Mouse (Mus musculus): ENCODE data around the gene Gm28043. TPM values are rescaled to one million over a fixed set of nuclear protein-coding genes. Genes with fewer than 3 reads are reported as not detected.
A peak's percentile ranks its signal among the peaks of the same experiment; 100 is the strongest.

Gene Gm28043
- polyA plus RNA-seq, 1 experiment from 2014 or later: 0.99 TPM

DNA sequence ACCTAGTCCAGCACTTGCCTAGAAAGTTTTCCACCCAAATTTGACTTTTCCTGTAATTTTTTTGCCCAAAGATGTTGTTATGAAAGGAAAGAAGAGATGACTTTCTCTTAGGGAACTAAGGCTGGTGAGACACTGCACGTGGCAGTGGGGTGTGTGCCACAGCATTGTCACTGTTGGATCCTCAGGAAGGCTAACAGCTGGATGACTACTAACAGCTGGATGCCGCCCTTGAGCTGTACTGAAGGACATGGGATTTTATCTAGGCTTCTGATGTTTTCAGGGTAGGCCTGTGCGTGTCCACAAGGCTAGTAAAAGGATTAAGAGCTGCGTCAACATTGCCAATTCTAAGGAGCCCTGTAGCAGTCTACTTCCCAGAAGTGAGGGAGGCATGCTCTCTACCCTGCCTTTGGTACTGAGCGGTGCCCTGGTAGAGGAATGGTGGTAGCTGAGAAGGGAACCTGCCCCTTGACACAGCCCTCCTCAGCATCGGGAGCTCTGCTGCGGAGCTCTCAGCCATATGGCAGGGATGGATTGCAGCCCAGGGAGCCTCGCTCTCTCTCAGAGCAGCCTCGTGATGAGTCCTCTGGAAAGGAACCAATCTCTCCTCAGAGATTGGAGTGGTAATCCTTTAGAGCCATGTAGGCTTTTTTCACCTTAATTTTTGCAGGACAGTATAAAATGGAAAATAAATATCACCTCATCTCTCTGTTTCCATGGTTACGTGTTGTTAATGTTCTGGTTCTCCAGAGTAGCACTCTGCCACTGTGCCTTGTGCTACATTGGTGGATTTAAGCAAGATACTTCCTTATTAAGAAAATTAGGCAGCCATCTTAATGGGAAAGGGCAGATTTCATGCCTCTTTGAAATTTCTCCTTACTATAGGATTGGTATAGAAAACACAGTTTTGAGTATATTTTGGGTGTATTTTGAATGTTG is 53.6 kb downstream of the Gm28043 start:
- Histone ChIP-seq H3K4me1 (ENCODE audit: insufficient read depth, low read depth, low read length) (no peaks in the 10 kb centered on the region), H3K4me3 (ENCODE audit: low read depth, low read length) (no peak overlapping the region), H3K9me3 (ENCODE audit: low read length) (no peaks in the 10 kb centered on the region), H3K4me2 (replicated peaks; ENCODE audit: low read depth, low read length) (no peak overlapping the region), H3K27me3 (replicated peaks; ENCODE audit: insufficient read depth, low read length) (no peaks in the 10 kb centered on the region), H3K36me3 (ENCODE audit: insufficient read depth, low read length) (peaks cover 11% of the 10 kb centered on the region; the same call in 1 of the 2 replicates), H3K9ac (replicated peaks; ENCODE audit: low read depth) (no peak overlapping the region), H3K27ac (ENCODE audit: low read length) (no peak overlapping the region)
- no peak for TF ChIP-seq EP300 (IDR thresholded peaks at IDR 0.05)
- 77% methylated on average over 10 of the region's 10 CpGs for WGBS
- ATAC-seq (no peak), DNase-seq (ENCODE audit: low spot score) (no peak)

DNA sequence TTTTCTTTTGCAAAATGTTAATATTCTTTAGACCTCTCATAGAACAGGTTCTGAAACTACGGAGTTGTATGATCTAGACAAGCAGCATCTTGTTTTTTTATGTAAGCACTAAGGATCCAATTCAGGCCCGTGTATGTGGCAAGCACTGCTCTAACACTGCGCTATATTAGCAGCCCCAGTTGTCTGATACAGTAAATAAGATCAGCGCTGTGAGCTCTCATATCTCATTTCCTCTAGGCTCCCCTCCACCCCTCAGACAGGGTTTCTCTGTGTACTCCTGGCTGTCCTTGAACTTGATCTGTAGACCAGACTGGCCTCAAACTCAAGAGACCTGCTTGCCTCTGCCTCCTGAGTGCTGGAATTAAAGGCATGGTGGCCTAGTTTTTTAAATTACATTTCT is 54.4 kb downstream of the Gm28043 start:
- no peak for ATAC-seq
- Histone ChIP-seq H3K9me3 (ENCODE audit: low read length) (no peaks in the 10 kb centered on the region), H3K4me2 (replicated peaks; ENCODE audit: low read depth, low read length) (no peak overlapping the region)

DNA sequence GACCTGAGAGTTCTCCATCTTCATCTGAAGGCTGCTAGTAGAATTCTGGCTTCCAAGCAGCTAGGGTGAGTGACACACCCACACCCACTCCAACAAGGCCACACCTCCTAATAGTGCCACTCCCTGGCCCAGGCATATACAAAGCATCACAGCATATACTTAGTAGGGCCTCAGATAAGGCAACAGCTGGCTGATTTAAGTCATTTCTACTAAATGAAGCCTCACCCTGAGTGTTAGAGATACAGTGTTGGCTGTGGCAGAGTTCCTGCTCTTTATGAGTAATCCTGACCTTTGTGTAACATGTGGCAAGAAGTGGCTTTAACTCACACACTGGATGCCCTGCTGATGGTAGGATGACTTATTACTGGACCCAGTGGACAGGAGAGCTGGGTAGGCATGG is 55.3 kb downstream of the Gm28043 start:
- no peak overlapping the region for H3K4me2 ChIP-seq (replicated peaks; ENCODE audit: low read depth, low read length)
- H3K36me3 ChIP-seq (ENCODE audit: insufficient read depth, low read length): peaks cover 25% of the 10 kb centered on the region; the same call in 1 of the 2 replicates
- H3K9me3 ChIP-seq (ENCODE audit: low read length): no peaks in the 10 kb centered on the region
- ATAC-seq (no peak; the same call in 1 of the 2 replicates), DNase-seq (ENCODE audit: low spot score) (no peak)
- H3K9ac ChIP-seq (replicated peaks; ENCODE audit: low read depth): no peak overlapping the region
- no peak overlapping the region for H3K4me3 ChIP-seq (ENCODE audit: low read depth, low read length)
- TF ChIP-seq CTCF (IDR thresholded peaks at IDR 0.05) (no peak), EP300 (IDR thresholded peaks at IDR 0.05) (no peak)
- H3K4me1 ChIP-seq (ENCODE audit: insufficient read depth, low read depth, low read length): no peaks in the 10 kb centered on the region
- H3K27ac ChIP-seq (ENCODE audit: low read length): no peak overlapping the region
- H3K27me3 ChIP-seq (replicated peaks; ENCODE audit: insufficient read depth, low read length): no peaks in the 10 kb centered on the region

More for the DNA sequence above, 54.4 kb downstream of the Gm28043 start:
- no peaks in the 10 kb centered on the region for H3K27me3 ChIP-seq (replicated peaks; ENCODE audit: insufficient read depth, low read length)
- H3K4me3 ChIP-seq (ENCODE audit: low read depth, low read length): no peak overlapping the region
- TF ChIP-seq EP300 (IDR thresholded peaks at IDR 0.05) (no peak), CTCF (IDR thresholded peaks at IDR 0.05) (no peak)
- peaks cover 19% of the 10 kb centered on the region; the same call in 1 of the 2 replicates for H3K36me3 ChIP-seq (ENCODE audit: insufficient read depth, low read length)
- H3K4me1 ChIP-seq (ENCODE audit: insufficient read depth, low read depth, low read length): no peaks in the 10 kb centered on the region
- 92% methylated on average over 4 of the region's 4 CpGs for WGBS
- no peak overlapping the region for H3K9ac ChIP-seq (replicated peaks; ENCODE audit: low read depth)
- H3K27ac ChIP-seq (ENCODE audit: low read length): no peak overlapping the region
- no peak for DNase-seq (ENCODE audit: low spot score)

DNA sequence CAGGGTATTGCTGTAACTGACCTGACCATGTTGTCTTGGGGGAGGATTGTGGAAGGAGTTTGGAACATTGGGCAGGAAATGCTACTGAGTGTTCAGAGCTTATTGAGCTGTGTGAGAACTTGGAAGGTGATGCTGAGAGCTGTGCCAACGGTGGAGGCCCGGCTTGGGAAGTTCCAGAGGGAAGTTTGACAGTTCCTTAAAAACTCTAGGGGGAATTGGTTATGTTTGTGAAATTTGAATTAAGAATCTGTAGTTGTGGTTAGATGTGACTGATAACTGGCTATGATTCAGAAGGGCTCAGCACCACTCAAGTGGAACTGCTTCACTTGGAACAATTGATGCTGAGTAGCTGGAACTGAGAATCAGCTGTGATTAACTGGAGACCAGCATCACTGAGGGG is 56.3 kb downstream of the Gm28043 start:
- TF ChIP-seq CTCF (IDR thresholded peaks at IDR 0.05): no peak
- TF ChIP-seq EP300 (IDR thresholded peaks at IDR 0.05): no peak
- ATAC-seq (no peak), DNase-seq (ENCODE audit: low spot score) (peak; percentile 40)
- 63% methylated on average over 2 of the region's 2 CpGs for WGBS
- H3K36me3 ChIP-seq (ENCODE audit: insufficient read depth, low read length): peaks cover 28% of the 10 kb centered on the region; the same call in 1 of the 2 replicates
- H3K9me3 ChIP-seq (ENCODE audit: low read length): no peaks in the 10 kb centered on the region
- H3K4me1 ChIP-seq (ENCODE audit: insufficient read depth, low read depth, low read length): no peaks in the 10 kb centered on the region
- no peaks in the 10 kb centered on the region for H3K27me3 ChIP-seq (replicated peaks; ENCODE audit: insufficient read depth, low read length)
- H3K27ac ChIP-seq (ENCODE audit: low read length): no peak overlapping the region
- no peak overlapping the region for H3K9ac ChIP-seq (replicated peaks; ENCODE audit: low read depth)
- no peak overlapping the region for H3K4me3 ChIP-seq (ENCODE audit: low read depth, low read length)
- no peak overlapping the region for H3K4me2 ChIP-seq (replicated peaks; ENCODE audit: low read depth, low read length)

DNA sequence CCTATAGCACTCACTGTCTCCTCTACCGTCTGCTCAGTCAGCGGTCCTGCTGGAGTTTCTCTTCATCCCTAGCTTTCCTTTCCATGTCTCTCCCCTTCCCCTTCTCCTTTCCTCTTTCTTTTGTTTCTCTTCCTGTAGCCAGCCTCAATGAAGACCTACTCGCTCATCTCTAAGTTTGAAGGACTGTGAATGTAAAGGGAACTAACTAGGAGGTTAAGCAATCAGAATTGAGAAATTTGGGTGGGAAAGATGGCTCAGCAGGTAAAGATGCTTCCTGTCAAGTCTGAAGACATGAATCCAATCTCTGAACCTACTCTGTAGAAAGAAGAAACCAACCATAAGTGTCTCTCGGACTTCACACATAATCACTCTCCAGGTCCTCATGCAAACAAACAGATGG is 58.6 kb downstream of the Gm28043 start:
- ATAC-seq (no peak), DNase-seq (ENCODE audit: low spot score) (no peak)
- WGBS: 88% methylated on average over 4 of the region's 4 CpGs
- H3K27me3 ChIP-seq (replicated peaks; ENCODE audit: insufficient read depth, low read length): no peaks in the 10 kb centered on the region
- no peaks in the 10 kb centered on the region for H3K9me3 ChIP-seq (ENCODE audit: low read length)
- H3K4me1 ChIP-seq (ENCODE audit: insufficient read depth, low read depth, low read length): no peaks in the 10 kb centered on the region
- no peak overlapping the region for H3K9ac ChIP-seq (replicated peaks; ENCODE audit: low read depth)
- no peak overlapping the region for H3K4me2 ChIP-seq (replicated peaks; ENCODE audit: low read depth, low read length)
- H3K4me3 ChIP-seq (ENCODE audit: low read depth, low read length): no peak overlapping the region
- TF ChIP-seq CTCF (IDR thresholded peaks at IDR 0.05): no peak
- TF ChIP-seq EP300 (IDR thresholded peaks at IDR 0.05): no peak
- no peak overlapping the region for H3K27ac ChIP-seq (ENCODE audit: low read length)
- peaks cover 46% of the 10 kb centered on the region for H3K36me3 ChIP-seq (ENCODE audit: insufficient read depth, low read length)

DNA sequence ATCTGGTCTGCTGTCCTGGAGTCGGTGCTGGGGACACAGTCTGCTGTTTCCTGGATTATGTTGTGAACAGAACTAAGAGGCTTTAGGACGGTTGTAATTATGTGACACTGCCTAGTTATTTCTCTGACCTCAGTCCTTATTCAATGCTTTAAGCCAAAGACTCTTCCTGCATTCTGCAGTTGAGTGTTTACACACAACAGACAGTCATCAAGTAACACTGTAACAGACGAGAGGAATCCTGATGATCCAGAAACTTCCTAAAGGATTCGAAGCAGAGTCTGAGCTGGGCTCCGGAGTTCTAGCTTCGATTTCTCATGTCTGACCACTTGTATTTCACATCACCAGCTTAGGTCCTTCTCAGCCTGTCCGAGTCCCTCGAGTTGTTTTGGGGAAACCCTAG is 63.9 kb downstream of the Gm28043 start:
- Histone ChIP-seq H3K9me3 (ENCODE audit: low read length) (no peaks in the 10 kb centered on the region), H3K36me3 (ENCODE audit: insufficient read depth, low read length) (peaks cover 57% of the 10 kb centered on the region), H3K4me3 (ENCODE audit: low read depth, low read length) (no peak overlapping the region), H3K4me2 (replicated peaks; ENCODE audit: low read depth, low read length) (no peak overlapping the region), H3K27me3 (replicated peaks; ENCODE audit: insufficient read depth, low read length) (no peaks in the 10 kb centered on the region), H3K9ac (replicated peaks; ENCODE audit: low read depth) (no peak overlapping the region), H3K4me1 (ENCODE audit: insufficient read depth, low read depth, low read length) (no peaks in the 10 kb centered on the region), H3K27ac (ENCODE audit: low read length) (peak overlapping the region; percentile 38; the same call in 1 of the 2 replicates)
- ATAC-seq (peak; percentile 79), DNase-seq (ENCODE audit: low spot score) (peak; percentile 83)
- no peak for TF ChIP-seq CTCF (IDR thresholded peaks at IDR 0.05)
- TF ChIP-seq EP300 (IDR thresholded peaks at IDR 0.05): no peak
- WGBS: 64% methylated on average over 8 of the region's 8 CpGs

Measured in lung, postnatal 0 days (tissue).